Mouse (Mus musculus): Measurements from ENCODE around the gene Scmh1. TPM values are rescaled to one million over a fixed set of nuclear protein-coding genes. Genes with fewer than 3 reads are reported as not detected.

Scmh1 gene
- polyA plus RNA-seq, 1 experiment = 12.0 TPM

- H3K27me3 ChIP-seq (ENCODE audit: control insufficient read depth, insufficient read depth, low read length) = no peaks in the 10 kb centered on the region
- H3K27ac ChIP-seq (ENCODE audit: insufficient read depth, low read length) = no peak overlapping the region
- no peak for TF ChIP-seq CTCF (IDR thresholded peaks at IDR 0.05; ENCODE audit: extremely low read depth, insufficient read depth, insufficient read length, insufficient replicate concordance)
- no peak for TF ChIP-seq POLR2A (IDR thresholded peaks at IDR 0.05; ENCODE audit: low read depth, low read length)
- H3K36me3 ChIP-seq (ENCODE audit: control insufficient read depth, insufficient read depth, low read length) = no peaks in the 10 kb centered on the region
- no peak for DNase-seq (ENCODE audit: low read depth in 1 of 2, low spot score in 2 of 2)
- no peak overlapping the region for H3K4me3 ChIP-seq (ENCODE audit: extremely low read depth, insufficient read depth, insufficient read length)
- H3K4me1 ChIP-seq (ENCODE audit: control insufficient read depth, insufficient read depth, insufficient read length) = no peaks in the 10 kb centered on the region
These were observed 25.5 kb downstream of the Scmh1 start for GRCm38 (mm10) chr4:120430601-120431000.

- DNase-seq (ENCODE audit: low read depth in 1 of 2, low spot score in 2 of 2) = no peak
- Histone ChIP-seq H3K36me3 (ENCODE audit: control insufficient read depth, insufficient read depth, low read length) (no peaks in the 10 kb centered on the region), H3K4me1 (ENCODE audit: control insufficient read depth, insufficient read depth, insufficient read length) (no peaks in the 10 kb centered on the region), H3K27ac (ENCODE audit: insufficient read depth, low read length) (no peak overlapping the region), H3K27me3 (ENCODE audit: control insufficient read depth, insufficient read depth, low read length) (no peaks in the 10 kb centered on the region), H3K4me3 (ENCODE audit: extremely low read depth, insufficient read depth, insufficient read length) (no peak overlapping the region)
- 90% methylated on average over 11 of the region's 11 CpGs for WGBS
- TF ChIP-seq POLR2A (IDR thresholded peaks at IDR 0.05; ENCODE audit: low read depth, low read length) = no peak
These were observed 27.7 kb downstream of the Scmh1 start for GRCm38 (mm10) chr4:120432599-120433373.

GRCm38 (mm10) chr4:120461741-120462140 is 56.7 kb downstream of the Scmh1 start:
- no peak for DNase-seq (ENCODE audit: low read depth in 1 of 2, low spot score in 2 of 2)
- TF ChIP-seq CTCF (IDR thresholded peaks at IDR 0.05; ENCODE audit: extremely low read depth, insufficient read depth, insufficient read length, insufficient replicate concordance) (no peak), POLR2A (IDR thresholded peaks at IDR 0.05; ENCODE audit: low read depth, low read length) (no peak)
- Histone ChIP-seq H3K27me3 (ENCODE audit: control insufficient read depth, insufficient read depth, low read length) (no peaks in the 10 kb centered on the region), H3K27ac (ENCODE audit: insufficient read depth, low read length) (no peak overlapping the region), H3K36me3 (ENCODE audit: control insufficient read depth, insufficient read depth, low read length) (no peaks in the 10 kb centered on the region; the same call in 1 of the 2 replicates), H3K4me3 (ENCODE audit: extremely low read depth, insufficient read depth, insufficient read length) (no peak overlapping the region), H3K4me1 (ENCODE audit: control insufficient read depth, insufficient read depth, insufficient read length) (no peaks in the 10 kb centered on the region)
- WGBS = 91% methylated on average over 4 of the region's 4 CpGs

- no peak overlapping the region for H3K4me3 ChIP-seq (ENCODE audit: extremely low read depth, insufficient read depth, insufficient read length)
- H3K4me1 ChIP-seq (ENCODE audit: control insufficient read depth, insufficient read depth, insufficient read length) = no peaks in the 10 kb centered on the region
- peaks cover 2% of the 10 kb centered on the region; the same call in 1 of the 2 replicates for H3K36me3 ChIP-seq (ENCODE audit: control insufficient read depth, insufficient read depth, low read length)
- H3K27me3 ChIP-seq (ENCODE audit: control insufficient read depth, insufficient read depth, low read length) = no peaks in the 10 kb centered on the region
- 97% methylated on average over 2 of the region's 2 CpGs for whole genome bisulfite sequencing
- no peak overlapping the region for H3K27ac ChIP-seq (ENCODE audit: insufficient read depth, low read length)
- DNase-seq (ENCODE audit: low read depth in 1 of 2, low spot score in 2 of 2) = no peak
- no peak for TF ChIP-seq CTCF (IDR thresholded peaks at IDR 0.05; ENCODE audit: extremely low read depth, insufficient read depth, insufficient read length, insufficient replicate concordance)
- no peak for TF ChIP-seq POLR2A (IDR thresholded peaks at IDR 0.05; ENCODE audit: low read depth, low read length)
These were observed 67.9 kb downstream of the Scmh1 start for GRCm38 (mm10) chr4:120472946-120473345.

GRCm38 (mm10) chr4:120487707-120488106 is 82.6 kb downstream of the Scmh1 start:
- no peak for DNase-seq (ENCODE audit: low read depth in 1 of 2, low spot score in 2 of 2)
- TF ChIP-seq CTCF (IDR thresholded peaks at IDR 0.05; ENCODE audit: extremely low read depth, insufficient read depth, insufficient read length, insufficient replicate concordance) (no peak), POLR2A (IDR thresholded peaks at IDR 0.05; ENCODE audit: low read depth, low read length) (no peak)
- Histone ChIP-seq H3K36me3 (ENCODE audit: control insufficient read depth, insufficient read depth, low read length) (peaks cover 3% of the 10 kb centered on the region; the same call in 1 of the 2 replicates), H3K27me3 (ENCODE audit: control insufficient read depth, insufficient read depth, low read length) (no peaks in the 10 kb centered on the region), H3K27ac (ENCODE audit: insufficient read depth, low read length) (no peak overlapping the region), H3K4me3 (ENCODE audit: extremely low read depth, insufficient read depth, insufficient read length) (no peak overlapping the region), H3K4me1 (ENCODE audit: control insufficient read depth, insufficient read depth, insufficient read length) (no peaks in the 10 kb centered on the region)
- WGBS = 81% methylated on average over 1 of the region's 1 CpGs

- TF ChIP-seq POLR2A (IDR thresholded peaks at IDR 0.05; ENCODE audit: low read depth, low read length) = no peak
- no peak for TF ChIP-seq CTCF (IDR thresholded peaks at IDR 0.05; ENCODE audit: extremely low read depth, insufficient read depth, insufficient read length, insufficient replicate concordance)
- WGBS = 85% methylated on average over 1 of the region's 1 CpGs
These were observed 101.9 kb downstream of the Scmh1 start for GRCm38 (mm10) chr4:120506955-120507354.

GRCm38 (mm10) chr4:120511203-120511602 is 106.1 kb downstream of the Scmh1 start:
- H3K27me3 ChIP-seq (ENCODE audit: control insufficient read depth, insufficient read depth, low read length) = no peaks in the 10 kb centered on the region
- H3K36me3 ChIP-seq (ENCODE audit: control insufficient read depth, insufficient read depth, low read length) = peaks cover 9% of the 10 kb centered on the region
- H3K4me1 ChIP-seq (ENCODE audit: control insufficient read depth, insufficient read depth, insufficient read length) = no peaks in the 10 kb centered on the region
- no peak for TF ChIP-seq CTCF (IDR thresholded peaks at IDR 0.05; ENCODE audit: extremely low read depth, insufficient read depth, insufficient read length, insufficient replicate concordance)
- no peak for TF ChIP-seq POLR2A (IDR thresholded peaks at IDR 0.05; ENCODE audit: low read depth, low read length)
- 91% methylated on average over 4 of the region's 4 CpGs for WGBS
- no peak overlapping the region for H3K27ac ChIP-seq (ENCODE audit: insufficient read depth, low read length)
- no peak overlapping the region for H3K4me3 ChIP-seq (ENCODE audit: extremely low read depth, insufficient read depth, insufficient read length)
- no peak for DNase-seq (ENCODE audit: low read depth in 1 of 2, low spot score in 2 of 2)

More at GRCm38 (mm10) chr4:120506955-120507354, 101.9 kb downstream of the Scmh1 start:
- Histone ChIP-seq H3K36me3 (ENCODE audit: control insufficient read depth, insufficient read depth, low read length) (peaks cover 7% of the 10 kb centered on the region), H3K4me3 (ENCODE audit: extremely low read depth, insufficient read depth, insufficient read length) (no peak overlapping the region), H3K4me1 (ENCODE audit: control insufficient read depth, insufficient read depth, insufficient read length) (no peaks in the 10 kb centered on the region), H3K27me3 (ENCODE audit: control insufficient read depth, insufficient read depth, low read length) (no peaks in the 10 kb centered on the region), H3K27ac (ENCODE audit: insufficient read depth, low read length) (no peak overlapping the region)
- no peak for DNase-seq (ENCODE audit: low read depth in 1 of 2, low spot score in 2 of 2)
